Mouse (Mus musculus): ENCODE results near the gene Gse1.
"Not testable (repeated sequence)": the region's sequence is repeated elsewhere in the genome, so short reads cannot be mapped to it uniquely, and the experiment has no call there.

Gene Gse1

DNA sequence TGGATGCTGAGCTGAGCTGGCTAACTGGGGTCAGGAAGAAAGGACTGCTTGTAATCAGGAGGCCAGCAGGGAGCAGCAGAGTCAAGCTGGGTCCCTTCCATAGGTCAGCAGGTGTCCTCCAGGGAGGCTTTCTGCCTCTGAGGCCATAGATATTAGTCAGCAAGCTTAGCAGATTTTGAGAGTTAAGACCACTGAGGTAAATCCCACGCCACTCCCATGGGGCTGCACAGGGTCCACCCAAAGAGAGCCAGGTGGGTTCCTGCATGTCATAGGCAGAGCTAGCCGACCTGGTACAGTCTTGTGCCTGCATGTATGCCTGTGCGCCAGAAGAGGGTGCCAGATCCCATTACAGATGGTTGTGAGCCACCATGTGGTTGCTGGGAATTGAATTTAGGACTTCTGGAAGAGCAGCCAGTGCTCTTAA, 98.9 kb downstream of the Gse1 start:
- no peak for DNase-seq

- no peak for DNase-seq
These were observed 100.2 kb downstream of the Gse1 start for GRCm38 (mm10) chr8:120328361-120329022.

- peak; percentile 53 for DNase-seq
These were observed 100.9 kb downstream of the Gse1 start for GRCm38 (mm10) chr8:120329030-120329748.

- no peak for DNase-seq
These were observed 102.8 kb downstream of the Gse1 start for GRCm38 (mm10) chr8:120331027-120331426.

DNA sequence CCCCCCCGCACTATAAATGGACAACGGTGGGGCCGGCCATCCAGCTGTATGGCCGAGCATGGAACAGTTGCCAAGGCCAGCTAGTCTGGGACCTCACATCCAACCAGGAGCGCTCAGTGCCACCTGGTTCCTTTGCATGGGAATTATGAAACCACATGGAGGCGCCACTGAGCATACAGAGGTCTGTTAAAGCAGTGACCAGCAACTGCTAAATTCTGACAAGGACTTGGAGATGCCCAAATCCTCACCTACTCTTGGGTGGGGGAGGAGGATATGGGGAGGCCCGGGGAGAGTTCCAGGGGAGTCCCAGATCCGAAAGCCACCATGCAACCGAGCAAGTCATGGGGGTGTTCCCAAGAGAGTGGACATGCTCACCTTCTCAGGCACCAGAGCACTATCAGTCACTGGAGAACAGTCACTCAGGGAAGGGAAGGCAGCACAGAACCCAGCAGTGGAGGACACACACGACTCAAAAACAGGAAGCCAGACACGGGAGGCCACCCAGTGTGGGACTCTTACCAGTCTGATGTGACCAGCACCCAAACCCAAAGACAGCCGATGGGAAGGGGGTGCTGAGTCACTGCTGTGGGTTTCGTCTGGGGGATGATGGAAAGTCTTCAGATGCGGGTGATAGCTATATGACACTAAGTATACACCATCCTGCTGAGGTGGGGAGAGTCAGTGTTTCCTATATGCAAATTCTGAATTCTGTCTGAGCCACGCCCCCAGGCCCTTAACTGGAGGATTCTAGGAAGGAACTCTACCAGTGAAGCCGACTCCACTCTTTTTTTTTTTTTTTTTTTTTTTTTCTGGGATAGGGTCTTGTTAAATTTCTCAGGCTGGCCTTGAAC, 104.3 kb downstream of the Gse1 start:
- no peak for DNase-seq

DNA sequence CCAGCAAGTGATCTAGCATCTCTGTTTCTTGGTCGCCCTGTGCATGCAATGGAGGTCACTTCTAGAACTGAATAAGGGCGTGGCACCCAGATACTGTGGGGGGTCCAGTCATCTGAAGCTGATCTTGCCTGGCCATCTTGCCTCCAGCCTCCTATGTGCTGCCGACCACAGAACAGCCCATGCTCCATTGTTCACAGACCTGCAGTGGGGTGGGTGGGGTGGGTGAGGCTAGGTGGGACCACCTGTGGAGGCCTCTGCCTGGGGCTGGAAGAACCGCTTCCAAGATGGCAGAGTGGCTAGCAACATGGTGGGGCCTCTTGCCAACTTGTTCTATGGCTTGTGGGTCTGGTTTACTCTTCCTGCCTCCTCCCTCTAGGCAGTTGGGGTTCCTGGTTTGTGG, 105.4 kb downstream of the Gse1 start:
- DNase-seq, result no peak

DNA sequence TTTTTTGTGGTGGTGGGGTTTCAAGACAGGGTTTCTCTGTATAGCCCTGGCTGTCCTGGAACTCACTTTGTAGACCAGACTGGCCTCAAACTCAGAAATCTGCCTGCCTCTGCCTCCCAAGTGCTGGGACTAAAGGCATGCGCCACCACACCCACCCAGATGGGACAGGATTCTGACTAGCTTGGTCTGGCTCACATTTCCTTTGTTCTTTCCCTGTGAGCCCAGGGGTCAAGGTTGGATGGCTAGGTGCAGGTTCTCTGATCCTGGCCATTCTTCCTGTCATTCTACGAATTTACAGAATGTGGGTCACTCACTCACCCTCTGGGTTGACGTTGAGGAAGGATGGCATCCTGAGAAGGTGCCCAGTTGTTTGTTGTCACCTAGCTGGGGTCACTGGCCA, 106.0 kb downstream of the Gse1 start:
- DNase-seq, result not testable (repeated sequence)

DNA sequence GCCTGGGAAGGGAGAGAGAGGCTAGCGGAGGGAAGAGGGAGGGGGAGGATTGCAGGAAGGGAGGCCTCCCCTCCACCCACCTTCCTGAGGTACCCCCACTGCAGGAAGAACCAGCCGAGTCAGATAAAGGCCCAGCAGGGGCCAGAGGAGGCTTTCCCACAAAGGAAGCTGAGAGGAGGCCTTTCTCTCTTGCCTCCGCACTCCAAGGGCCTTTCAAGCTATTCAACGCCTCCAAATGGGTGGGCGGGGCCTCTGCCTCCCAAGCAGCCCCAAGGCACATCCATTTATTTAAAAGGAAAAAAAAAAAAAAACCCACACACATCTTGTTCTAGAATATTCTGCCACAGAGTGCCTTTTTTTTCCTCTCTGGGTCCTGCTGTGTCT, 106.6 kb downstream of the Gse1 start:
- DNase-seq, result peak; percentile 50

GRCm38 (mm10) chr8:120335262-120336086, 107.2 kb downstream of the Gse1 start:
- DNase-seq, result no peak

DNA sequence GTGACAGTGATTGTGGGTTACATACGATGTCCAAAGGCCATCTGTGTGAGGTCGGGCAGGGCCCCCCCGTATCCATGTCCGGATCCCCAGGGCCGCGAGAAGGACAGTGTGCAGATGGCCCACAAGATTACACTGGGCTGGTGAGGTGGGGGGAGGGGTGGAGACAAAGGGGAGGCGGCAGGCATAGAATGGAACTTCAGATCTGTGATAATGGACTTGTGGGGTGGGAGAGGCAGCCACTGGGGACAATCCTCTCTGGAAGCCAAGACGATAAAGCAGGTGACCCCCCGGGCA, 107.8 kb downstream of the Gse1 start:
- no peak for DNase-seq

DNA sequence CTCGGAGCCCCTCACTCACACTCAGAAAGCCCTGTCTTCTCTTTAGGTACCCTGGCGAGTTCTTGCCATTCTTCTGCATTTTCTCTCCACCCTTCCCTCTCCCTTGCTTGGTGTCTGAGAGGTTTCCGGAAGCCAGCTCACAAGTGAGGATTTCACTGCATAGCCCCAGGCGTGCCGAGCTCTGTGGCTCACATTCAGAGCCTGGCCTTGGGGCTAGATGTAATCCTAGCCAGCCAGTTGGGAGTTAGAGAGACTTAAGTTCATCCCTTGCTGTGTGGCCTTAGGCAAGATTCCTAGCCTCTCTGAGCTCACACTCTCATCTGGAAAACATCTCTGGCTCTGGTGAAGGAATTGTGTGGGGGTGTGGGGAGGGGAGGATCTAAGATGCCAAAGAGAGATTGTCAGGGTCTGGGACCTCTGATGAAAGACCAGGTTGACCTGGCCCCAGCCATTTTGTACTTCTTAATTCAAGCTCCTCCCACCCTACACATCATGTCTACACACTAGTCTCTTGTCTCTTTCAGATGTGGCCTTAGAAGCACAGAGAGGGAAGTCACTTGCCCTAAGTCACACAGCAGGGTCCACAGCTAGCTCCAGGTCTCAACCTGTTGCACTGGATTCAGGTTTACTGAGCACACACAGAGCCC, 108.8 kb downstream of the Gse1 start:
- no peak for DNase-seq

GRCm38 (mm10) chr8:120337627-120338026, 109.4 kb downstream of the Gse1 start:
- no peak for DNase-seq

DNA sequence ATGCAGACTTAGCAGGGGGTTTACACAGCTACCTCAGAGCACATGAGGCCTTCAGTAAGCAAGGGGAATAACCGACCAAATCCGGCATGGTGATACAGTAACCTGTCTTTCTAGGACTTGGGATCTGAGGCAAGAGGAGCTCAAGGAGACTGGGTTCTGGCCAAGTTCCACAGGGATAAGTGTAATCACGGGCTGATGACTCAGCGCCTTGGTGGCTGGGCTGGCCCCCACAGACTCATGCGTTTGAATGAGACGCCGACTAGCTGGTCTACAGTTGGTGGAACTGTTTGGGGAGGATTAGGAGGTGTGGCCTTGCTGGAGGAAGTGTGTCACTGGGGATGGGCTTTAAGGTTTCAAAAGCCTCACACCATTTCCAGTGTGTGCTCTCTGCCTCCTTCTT, 110.4 kb downstream of the Gse1 start:
- DNase-seq, result no peak

DNA sequence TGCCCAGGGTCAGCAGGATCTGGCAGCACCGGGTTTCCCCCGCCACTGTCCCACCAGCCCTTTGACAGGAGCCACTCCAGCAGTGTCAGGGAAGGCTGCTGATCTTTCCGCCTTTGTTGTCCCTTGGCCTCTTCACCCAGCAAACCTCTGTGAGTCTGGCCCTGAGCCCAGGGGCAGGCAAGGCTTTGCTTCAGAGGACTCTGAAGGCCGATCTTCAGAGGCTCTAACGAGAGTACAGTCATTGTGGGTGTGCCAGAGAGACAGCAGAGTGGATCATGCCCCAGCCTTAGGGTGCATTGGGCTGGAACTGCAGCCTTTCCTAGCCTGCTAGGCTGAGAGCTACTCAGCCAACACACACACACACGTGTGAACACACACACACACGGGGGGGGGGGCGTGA, 111.5 kb downstream of the Gse1 start:
- DNase-seq, result no peak

DNA sequence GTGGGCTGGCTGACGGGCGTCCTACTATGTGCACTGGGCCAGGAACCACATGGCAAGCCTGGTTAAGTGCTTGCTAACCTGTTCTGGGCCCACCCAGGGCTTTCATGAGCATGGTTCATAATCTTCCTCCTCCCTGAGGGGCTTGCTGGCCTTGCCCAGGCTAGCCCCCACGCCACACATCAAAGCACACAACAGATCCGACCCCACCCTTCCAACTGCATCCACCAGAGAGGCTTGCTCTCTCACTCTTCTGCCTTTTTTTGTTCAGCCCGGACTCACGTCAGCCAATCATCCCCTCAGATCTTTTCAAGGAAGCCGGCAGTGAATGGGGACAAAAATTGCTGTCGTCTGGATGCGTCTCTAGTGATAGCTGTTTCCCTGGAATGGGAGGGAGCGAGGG, 112.9 kb downstream of the Gse1 start:
- DNase-seq, result no peak

DNA sequence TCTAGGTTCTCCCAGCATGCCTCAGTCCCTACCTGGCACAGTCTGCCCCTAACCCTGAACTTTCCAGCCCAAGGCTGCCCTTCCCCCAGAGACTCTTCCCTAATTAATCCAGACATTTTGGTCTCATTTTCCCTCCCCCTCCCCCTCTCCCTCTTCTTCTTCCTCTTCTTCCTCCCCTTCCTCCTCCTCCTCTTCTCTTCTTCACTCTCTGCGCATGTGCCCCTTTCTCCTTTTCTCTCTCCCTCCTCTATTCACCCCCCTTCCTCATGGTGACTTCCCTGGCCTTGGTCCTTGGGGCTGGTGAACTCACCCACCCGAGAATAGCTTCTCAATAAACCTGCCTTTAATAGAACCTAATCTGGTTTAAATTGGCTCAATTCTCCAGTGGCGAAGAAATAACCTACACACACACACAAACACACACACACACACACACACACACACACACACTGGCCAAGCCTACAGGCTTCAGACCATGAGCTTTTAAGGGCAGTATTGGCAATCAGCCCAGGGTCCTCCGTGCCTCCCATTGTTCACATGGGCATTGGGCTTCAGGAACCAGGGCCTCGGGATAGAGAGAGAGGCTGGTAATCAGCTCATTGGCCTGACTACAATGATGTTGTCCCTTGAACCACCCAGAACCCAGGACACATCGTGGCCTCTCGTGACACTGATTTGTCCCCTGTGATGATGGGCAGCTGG, 114.7 kb downstream of the Gse1 start:
- no peak for DNase-seq

- no peak for DNase-seq
These were observed 115.3 kb downstream of the Gse1 start for GRCm38 (mm10) chr8:120343582-120343981.

GRCm38 (mm10) chr8:120344166-120344565, 115.9 kb downstream of the Gse1 start:
- DNase-seq, result no peak

- no peak for DNase-seq
These were observed 116.3 kb downstream of the Gse1 start for GRCm38 (mm10) chr8:120344583-120344982.

- DNase-seq, result peak; percentile 46
These were observed 119.6 kb downstream of the Gse1 start for GRCm38 (mm10) chr8:120347734-120348341.

GRCm38 (mm10) chr8:120348922-120349321, 120.7 kb downstream of the Gse1 start:
- DNase-seq, result no peak
